Mouse (Mus musculus) lung, adult 10 weeks (tissue): ENCODE results near the gene 4930564D02Rik. TPM values are rescaled to one million over a fixed set of nuclear protein-coding genes. Genes with fewer than 3 reads are reported as not detected.

Source experiments
- polyA plus RNA-seq: library from polyadenylated mRNA; stranded (reverse); fragments of 350-450 nt; fragmentation: Illumina TruSeq; extraction: RNeasy Lipid Tissue Mini Kit (QIAGEN cat#74804); gene quantifications from one replicate; pipeline ENCODE4 v1.2.3, GENCODE M21; 2014; ENCODE audit warnings: low read depth, low replicate concordance; ENCODE audit not compliant: insufficient read depth

The 4930564D02Rik gene
- polyA plus RNA-seq = not detected

DNA sequence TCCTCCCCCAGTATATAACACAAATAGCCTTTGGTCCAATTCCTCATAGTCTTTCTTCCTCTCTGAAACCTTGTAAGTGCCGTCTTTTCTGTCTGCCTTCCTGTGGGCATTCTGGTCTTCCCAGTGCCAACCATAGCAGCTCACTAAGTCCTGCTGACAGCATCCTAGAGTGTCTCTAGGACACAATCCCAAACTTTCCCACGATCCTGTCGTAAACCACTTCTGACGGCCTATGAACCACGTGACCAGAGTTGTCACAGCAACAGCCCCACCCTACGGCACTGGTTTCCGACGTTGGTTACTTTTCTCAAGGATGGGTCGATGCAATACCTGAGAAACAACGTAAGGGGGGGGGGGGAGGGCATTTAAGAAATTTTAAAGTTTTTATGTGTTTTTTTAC is at the start of gene 4930564D02Rik:
TSS of gene 4930564D02Rik (plus strand) at position 301 of the 400 bp plus-strand sequence.

DNA sequence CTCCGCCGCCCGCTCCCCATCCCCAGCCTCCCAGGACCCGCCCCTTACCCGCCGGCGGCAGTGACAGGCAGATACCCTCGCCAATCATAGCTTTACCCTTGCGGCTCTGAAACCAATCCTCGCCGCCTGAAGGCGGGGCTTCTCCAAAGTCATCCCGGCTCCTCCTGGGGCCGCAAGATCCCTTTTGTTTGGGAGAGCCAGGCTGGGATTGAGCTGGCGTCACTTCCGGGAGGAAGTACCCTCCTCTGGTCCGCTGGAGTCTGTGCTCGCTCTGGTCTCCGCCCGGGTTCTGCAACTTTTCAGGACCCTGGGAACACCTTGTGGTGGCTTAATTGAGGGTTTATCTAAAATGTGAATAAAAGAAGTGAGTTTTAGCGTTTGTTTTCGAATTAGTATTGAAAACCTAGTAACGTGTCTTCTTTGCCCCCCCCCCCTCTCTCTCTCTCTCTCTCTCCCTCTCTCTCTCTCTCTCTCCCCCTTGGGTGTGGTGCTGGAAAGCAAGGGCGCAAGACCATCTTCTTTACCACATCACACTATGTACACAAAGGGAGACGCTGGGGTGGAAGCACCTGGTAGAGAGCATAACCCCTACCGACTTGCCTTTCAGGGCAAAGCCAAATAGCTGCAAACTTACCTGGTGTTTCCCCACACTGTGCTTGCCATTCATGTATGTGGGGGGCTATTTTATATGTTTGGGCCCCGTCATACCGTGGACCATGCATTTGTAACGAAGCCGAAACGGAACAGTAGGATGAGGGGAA is 13.5 kb upstream of the 4930564D02Rik start, which contains the start of gene Cttnbp2nl:
TSS of gene Cttnbp2nl (minus strand) at position 210 of the 761 bp plus-strand sequence.

Other genes with a start within 250 kb of the 4930564D02Rik start
- 4.5 TPM for gene Mov10, start 248.3 kb upstream of the 4930564D02Rik start, polyA plus RNA-seq
- 14.6 TPM for gene St7l, start 202.8 kb upstream of the 4930564D02Rik start, polyA plus RNA-seq
- 52.8 TPM for gene Capza1, start 202.3 kb upstream of the 4930564D02Rik start, polyA plus RNA-seq
- gene Wnt2b, start 104.9 kb upstream of the 4930564D02Rik start, polyA plus RNA-seq = 1.5 TPM
- gene Cttnbp2nl, start 13.7 kb upstream of the 4930564D02Rik start, polyA plus RNA-seq = 30.6 TPM